Mouse (Mus musculus) ovary, postnatal 10 days (tissue): ENCODE measurements around the gene Hist1h3b.

ENCODE experiments used
- DNase-seq: peaks from one replicate; pipeline ENCODE4 v3.0.0; 2022; ENCODE audit warnings: low spot score

Gene Hist1h3b

GRCm38 (mm10) chr13:23778339-23778738 is 26.3 kb downstream of the Hist1h3b start:
- DNase-seq: no peak

- DNase-seq: no peak
Measured at GRCm38 (mm10) chr13:23779025-23779424, 27.0 kb downstream of the Hist1h3b start.

GRCm38 (mm10) chr13:23792520-23792919 is 40.5 kb downstream of the Hist1h3b start:
- no peak for DNase-seq

GRCm38 (mm10) chr13:23799405-23799804 is 47.3 kb downstream of the Hist1h3b start:
- no peak for DNase-seq
